Mouse (Mus musculus) layer of hippocampus, postnatal 14 days (tissue): ENCODE measurements around the gene Lce3f. TPM values are rescaled to one million over a fixed set of nuclear protein-coding genes. Genes with fewer than 3 reads are reported as not detected.

Source experiments
- DNase-seq, 2 experiments: peaks; one replicate each; pipeline ENCODE4 v3.0.0; 2021 to 2022; ENCODE audit warnings: low spot score in 2 of 2, mixed read lengths in 1 of 2
- long read RNA-seq, 2 experiments: library from polyadenylated mRNA; stranded (forward); transcript quantifications; one replicate each; pipeline ENCODE4 v2.0.0; 2021
- total RNA-seq, 2 experiments: library from RNA; stranded (reverse); gene quantifications; 2 replicates each; pipeline ENCODE4 v1.2.3; 2021

The Lce3f gene
- not detected for total RNA-seq
- long read RNA-seq, experiment 1: 0 reads
- long read RNA-seq, experiment 2: 0 reads

DNA sequence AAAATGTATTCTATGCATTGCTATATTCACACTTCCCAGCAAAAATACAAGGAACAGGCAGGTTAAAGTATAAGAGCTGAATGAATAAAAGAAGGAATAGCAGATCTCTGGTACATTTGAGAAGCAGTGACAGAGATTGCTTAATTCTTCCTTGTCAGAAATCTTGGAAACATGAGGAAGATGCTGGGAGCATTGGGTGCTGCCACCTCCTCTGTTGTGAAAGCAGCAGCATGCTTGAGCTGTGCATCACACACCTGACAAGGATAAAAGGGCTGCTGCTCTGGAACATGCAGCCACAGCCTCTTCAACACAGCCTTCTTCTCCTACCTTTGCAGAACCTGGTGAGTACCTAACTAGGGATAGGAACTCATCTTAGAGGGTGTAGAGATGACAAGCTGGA lies at the start of gene Lce3f:
Gene Lce3f (plus strand): TSS at position 301 of the 400 bp plus-strand sequence.
- DNase-seq: no peak

DNA sequence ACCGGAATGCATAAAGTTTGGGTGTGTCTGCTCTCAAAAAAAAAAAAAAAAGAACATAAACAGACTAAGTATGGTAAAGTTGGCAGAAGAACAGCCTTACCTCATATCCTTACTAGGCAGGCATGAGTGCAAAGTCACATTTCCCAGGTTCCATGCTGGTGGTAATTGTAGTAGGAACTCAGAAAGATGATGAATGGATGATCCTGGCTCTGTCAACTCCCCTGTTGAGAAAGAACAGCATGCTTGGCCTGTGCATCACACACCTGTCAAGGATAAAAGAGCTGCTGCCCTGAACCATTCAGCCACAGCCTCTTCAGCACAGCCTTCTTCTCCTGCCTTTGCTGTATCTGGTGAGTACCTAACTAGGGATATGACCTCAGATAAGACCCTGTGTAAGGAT lies 47.8 kb upstream of the Lce3f start, which contains the start of gene Lce3c:
Gene Lce3c (plus strand): TSS at position 301 of the 400 bp plus-strand sequence.
- DNase-seq: no peak

DNA sequence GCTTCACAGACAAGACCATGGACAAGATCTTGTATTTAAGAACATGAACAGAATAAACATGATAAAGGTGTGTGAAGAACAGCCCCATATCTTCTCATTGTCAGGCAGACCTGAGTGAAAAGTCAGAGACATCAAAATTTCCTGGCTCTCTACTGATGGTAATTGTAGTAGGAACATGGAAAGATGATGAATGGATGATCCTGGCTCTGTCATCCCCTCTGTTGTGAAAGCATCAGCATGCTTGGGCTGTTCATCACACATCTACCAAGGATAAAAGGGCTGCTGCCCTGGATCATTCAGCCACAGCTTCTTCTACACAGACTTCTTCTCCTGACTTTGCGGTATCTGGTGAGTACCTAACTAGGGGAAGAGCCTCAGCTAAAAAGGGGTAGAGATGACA lies 34.9 kb upstream of the Lce3f start, which contains the start of gene Lce3d:
Gene Lce3d (plus strand): TSS at position 301 of the 400 bp plus-strand sequence.
- DNase-seq: no peak

DNA sequence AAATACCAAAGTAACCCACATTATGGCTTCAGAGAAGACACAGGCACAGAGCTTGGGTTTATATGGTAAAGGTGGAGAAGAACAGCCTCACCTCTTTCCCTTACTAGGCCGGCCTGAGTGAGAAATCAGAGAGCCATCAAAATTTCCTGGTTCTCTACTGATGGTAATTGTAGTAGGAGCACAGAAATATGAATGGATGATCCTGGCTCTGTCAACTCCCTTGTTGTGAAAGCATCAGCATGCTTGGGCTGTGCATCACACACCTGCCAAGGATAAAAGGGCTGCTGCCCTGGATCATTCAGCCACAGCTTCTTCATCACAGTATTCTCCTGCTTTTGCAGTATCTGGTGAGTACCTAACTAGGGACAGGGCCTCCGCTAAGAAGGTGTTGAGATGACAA lies 25.3 kb upstream of the Lce3f start, which contains the start of gene Lce3e:
Gene Lce3e (plus strand): TSS at position 301 of the 400 bp plus-strand sequence.
- DNase-seq: no peak

DNA sequence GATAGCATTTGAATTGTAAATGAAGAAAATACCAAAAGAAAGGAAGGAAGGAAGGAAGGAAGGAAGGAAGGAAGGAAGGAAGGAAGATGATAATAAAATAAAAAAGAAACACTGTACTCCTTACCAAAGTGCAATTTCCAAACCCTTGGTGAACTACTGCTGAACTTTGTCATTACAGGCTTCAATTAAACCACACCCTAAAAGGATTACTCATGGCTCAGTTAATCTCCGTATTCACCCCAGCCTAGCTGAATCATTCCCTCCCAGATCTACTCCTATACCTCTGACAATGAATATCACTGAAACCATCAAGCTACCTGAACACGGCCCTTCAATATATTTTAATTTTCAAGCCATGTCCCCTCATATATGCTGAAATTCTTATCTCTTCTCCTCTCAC lies 13.5 kb upstream of the Lce3f start:
- DNase-seq: no peak

DNA sequence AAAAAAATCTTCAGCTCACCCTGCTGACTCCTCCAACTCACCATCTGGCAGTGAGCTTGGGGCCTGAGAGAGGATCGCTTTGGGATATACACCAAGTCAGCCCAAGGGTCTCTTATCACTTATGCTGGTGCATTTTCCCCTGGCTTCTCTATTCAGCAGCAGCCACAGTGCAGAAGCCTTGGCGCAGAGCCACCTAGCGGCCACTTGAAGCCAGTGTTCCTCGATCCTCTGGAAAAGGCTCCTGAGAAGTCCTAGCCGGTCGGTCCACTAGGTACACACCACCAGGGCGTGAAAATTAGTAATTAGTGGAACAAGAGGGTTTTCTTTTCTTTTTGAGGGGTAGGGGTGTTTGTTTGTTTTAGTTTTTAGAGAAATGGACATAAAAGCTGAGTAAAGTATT lies 6.7 kb downstream of the Lce3f start:
- peak; percentile 40 to 70 for DNase-seq

DNA sequence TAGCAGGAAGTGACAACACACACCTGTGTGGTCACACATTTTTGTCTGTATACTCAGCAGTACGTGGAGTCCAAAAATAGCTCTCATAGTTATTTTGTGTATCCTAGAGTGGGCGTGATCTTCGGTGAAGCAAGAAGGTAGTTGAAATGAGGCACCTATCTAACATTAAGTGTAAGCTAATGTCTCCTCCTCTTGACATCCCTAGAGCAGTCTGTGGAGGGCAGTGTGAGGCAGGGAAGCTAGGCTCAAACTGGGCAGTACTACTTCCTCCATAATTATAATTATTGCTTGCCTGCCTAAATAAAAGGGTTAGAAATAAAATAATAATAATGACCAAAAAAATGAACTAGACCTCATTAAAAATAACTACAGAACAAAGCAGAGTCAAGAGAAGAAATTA lies 8.6 kb downstream of the Lce3f start:
- DNase-seq: no peak

DNA sequence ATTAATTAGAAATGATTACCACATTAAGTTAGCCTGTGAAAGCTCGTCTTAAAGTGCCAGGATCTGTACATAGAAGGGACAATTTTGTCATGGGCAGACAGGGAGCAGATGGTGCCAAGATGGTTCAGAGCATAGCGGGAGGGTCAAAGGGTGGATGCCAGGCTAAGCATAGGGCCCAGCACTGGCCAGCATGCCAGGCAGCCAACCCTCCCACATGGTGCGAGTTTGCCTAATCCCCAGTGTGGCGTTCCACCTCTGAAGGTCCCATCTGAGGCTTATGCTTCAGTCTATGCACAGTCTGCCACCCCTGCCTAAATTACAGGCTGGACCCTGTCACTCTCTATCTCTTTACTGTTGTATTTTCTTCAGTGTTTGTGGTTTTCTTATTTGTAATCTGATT lies 10.8 kb downstream of the Lce3f start:
- DNase-seq: no peak

DNA sequence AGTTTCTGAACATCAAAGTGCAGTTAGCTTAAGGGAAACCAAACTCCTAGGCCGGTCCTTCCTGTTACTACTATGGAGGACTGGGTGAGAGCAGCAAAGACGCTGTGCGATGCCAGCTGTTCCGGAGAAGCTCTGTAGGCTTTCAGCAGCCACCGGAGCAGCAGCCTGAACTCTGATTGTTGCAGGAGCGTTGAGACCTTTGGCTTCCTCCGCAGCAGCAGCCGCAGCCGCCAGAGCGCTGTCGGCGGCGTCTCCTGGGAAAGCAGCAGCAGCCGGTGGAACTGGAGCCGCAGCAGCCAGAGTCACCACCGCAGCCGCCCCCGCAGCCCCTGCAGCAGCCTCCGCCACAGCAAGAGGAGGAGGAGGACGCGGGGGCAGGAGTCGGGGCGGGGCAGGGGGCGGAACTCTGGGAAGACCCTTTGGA lies 22.4 kb downstream of the Lce3f start:
- peak; percentile 4 to 14 for DNase-seq

DNA sequence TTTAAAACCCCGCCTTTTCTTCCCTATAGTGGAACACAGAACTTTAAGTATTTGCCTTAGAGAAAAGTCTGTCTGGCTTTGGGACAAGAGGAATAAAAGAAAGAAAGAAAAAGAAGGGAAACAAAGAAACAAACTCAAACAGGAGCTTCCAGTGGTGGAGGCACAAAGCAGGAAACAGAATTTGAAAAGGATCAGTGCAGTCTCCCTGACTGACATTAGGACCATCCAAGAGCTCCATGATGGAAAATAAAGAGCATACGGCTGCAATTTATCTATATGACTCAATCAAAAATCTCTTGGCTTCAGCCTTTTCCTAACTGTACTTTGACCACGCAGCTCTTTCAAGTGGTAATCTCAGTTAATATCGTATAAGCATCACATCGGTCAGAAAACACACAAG lies 22.8 kb downstream of the Lce3f start:
- DNase-seq: no peak

DNA sequence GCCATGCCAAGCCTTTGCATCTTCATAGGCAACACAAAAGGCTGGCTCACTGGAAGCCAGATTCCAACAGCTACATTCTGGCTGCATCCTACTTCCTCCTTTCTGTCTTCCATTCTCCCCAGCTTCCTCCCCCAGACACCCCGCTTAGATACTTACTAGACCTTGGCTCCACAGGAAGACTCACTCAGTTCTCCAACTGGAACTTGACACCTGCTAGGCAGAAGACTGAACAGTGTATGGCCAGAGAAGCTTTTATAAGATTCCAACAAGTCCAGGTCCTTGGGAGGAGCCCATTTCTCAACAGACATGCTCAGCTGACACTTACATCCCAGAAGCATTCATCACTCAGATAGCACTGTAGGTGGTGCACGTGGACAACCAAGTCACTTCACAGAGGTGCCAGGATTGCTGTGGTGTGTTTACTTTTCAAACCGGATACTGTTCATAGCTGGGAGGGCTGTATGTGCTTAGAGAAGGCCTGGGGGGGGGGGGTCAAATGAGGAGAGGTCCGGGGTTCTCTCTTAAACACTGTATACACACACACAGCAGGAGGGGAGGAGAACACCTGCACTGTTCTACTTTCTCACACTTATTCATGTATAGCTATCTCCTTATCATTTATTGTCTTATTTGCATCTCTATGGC lies 23.6 kb downstream of the Lce3f start, which contains the start of gene Crct1:
Gene Crct1 (minus strand): TSS at position 228 of the 645 bp plus-strand sequence.
- DNase-seq: no peak

DNA sequence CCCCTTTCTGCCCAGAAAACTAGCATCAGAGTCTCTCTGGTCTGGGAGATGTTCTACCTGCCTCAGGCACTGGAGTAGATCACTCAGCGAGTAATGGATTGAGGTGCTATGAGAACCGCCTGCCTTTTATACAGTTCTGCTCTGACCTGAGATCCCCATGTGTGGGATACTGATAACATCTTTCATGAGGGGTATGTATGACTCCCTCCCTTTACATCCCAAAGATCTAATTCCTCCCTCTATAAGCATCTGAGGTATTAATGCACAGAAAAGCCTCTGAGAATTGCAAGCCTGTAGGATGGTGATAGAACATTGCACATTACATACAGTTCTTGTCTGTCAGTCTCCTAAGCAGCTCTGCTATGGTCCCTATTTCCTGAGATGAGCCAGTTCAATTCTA lies 26.9 kb downstream of the Lce3f start, which contains the start of gene Lce1m:
Gene Lce1m (minus strand): TSS at position 101 of the 400 bp plus-strand sequence.
- DNase-seq: no peak

DNA sequence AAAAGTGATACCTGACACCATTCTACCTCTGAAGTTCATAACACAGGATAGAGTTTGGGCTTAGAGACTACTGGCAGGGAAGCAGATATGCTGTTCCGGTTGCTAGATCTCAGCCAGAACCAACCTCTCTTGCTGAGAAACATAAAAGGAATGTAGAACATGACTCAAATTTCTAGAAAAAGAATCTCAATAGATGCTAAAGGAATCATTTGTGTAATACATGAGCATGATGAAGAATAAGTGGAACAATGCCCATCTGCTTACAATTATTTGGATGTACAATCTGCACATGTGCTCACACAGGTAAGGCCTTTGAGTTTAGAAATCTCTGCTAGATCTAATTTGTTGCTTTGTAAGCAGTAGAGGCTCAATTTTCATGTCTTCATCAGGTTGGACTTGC lies 29.1 kb downstream of the Lce3f start:
- DNase-seq: no peak

DNA sequence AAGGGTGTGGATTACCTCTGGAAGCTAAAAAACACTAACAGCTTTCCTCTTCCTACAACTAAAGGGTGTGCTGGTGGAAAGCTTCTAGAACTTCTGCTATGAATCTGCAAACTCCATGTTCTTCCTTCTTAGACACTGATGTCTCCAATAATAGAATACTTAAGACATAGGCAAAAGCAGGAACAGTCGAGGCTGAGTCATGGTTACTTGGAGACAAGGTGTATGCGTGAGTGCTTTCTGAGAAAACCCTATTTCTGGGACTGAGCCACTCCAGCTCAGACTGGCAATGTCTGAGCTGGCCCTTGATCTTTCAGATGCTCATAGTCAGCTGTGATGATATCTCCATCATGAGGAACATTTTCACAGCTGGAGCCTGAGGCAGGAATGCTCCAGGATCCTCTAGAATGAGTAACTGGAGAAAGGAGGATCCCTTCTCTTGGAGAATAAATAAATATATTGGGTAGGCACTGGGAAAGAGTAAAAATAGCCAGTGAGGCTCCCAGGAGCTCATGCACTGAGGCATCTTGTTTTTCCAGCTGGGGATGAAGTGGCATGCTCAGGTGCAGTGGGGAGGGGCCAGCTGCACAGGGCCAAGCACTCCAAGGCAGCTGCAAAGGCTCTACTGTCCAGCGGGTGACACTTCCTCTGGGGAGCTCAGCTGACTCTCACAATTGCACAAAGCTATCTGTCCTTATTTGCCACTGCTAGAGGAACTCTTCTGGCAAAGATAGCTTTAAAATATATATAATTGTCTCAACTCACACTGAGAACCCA lies 31.6 kb downstream of the Lce3f start:
- no peak for DNase-seq

DNA sequence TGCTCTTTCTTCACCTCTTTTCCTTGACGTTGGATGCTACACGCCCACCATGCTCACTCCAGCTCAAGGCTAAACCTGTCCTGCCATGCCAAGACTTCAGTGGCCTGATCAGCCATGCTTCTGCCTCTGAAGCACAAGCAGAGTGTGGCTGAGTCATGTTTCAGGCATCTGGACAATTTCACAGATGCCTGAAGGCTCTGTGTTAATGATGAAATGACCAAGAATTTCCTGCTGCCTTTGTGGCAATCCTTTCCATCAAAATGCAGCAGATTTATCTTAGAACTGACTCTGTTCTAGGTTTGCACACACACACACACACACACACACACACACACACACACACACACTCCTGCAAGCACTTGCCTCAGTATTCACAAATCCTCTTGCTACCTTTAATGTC lies 33.5 kb downstream of the Lce3f start:
- no peak for DNase-seq

DNA sequence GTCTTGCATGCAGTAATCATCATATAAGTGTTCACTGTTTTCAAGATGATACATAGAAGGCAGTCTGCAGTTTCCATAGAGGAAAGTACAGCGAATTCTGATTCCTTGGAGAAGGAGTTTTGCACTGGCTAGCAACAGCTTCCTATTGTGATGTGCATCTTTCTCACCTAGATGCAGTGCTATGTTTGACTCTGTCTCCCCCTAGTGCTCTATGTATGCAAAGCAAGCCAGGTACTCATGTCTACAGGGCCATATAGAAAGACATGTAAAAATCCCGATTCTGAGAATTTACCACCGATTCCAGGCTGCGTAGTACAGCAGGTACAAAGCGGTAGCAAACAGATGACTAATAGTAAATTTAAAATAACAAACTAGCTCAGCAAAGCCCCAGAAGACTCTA lies 39.4 kb downstream of the Lce3f start:
- DNase-seq: peak in 1 of 2 experiments; percentile 45

Other genes with a start within 250 kb of the Lce3f start
- gene Lce1g, start 239.9 kb upstream of the Lce3f start, total RNA-seq: not detected
- not detected for gene Lce1h, start 227.2 kb upstream of the Lce3f start, total RNA-seq
- gene Lce1i, start 213.3 kb upstream of the Lce3f start, total RNA-seq: not detected
- not detected for gene Lce1j, start 201.7 kb upstream of the Lce3f start, total RNA-seq
- not detected for gene Lce1k, start 184.3 kb upstream of the Lce3f start, total RNA-seq
- not detected for gene Kprp, start 165.0 kb upstream of the Lce3f start, total RNA-seq
- not detected for gene Lce1l, start 140.9 kb upstream of the Lce3f start, total RNA-seq
- not detected for gene 2310050C09Rik, start 122.0 kb upstream of the Lce3f start, total RNA-seq
- gene Lce3a, start 66.0 kb upstream of the Lce3f start, total RNA-seq: not detected
- gene Lce3b, start 59.2 kb upstream of the Lce3f start, total RNA-seq: not detected
- gene Lce3c, start 47.7 kb upstream of the Lce3f start, total RNA-seq: not detected
- gene Lce3d, start 34.8 kb upstream of the Lce3f start, total RNA-seq: not detected
- gene Lce3e, start 25.2 kb upstream of the Lce3f start, total RNA-seq: not detected
- not detected for gene Crct1, start 23.5 kb downstream of the Lce3f start, total RNA-seq
- not detected for gene Lce1m, start 26.8 kb downstream of the Lce3f start, total RNA-seq
- not detected for gene Gm4858, start 76.6 kb downstream of the Lce3f start, total RNA-seq
- gene Crnn, start 152.6 kb downstream of the Lce3f start, total RNA-seq: not detected
- gene Flg2, start 205.1 kb downstream of the Lce3f start, total RNA-seq: not detected